Mouse (Mus musculus): ENCODE measurements at regions not wholly inside any gene's neighbourhood (a gene's known extent, or its start where the extent isn't known, plus 50 kb on each side); places are given as distances from the start of the nearest gene placed in this dataset.

- TF ChIP-seq CEBPB (IDR thresholded peaks at IDR 0.05; ENCODE audit: low read depth), result no peak
- no peak for TF ChIP-seq CTCF (IDR thresholded peaks at IDR 0.05; ENCODE audit: control insufficient read depth, insufficient read depth, insufficient read length)
- TF ChIP-seq MAX (IDR thresholded peaks at IDR 0.05), result no peak
- TF ChIP-seq USF1 (IDR thresholded peaks at IDR 0.05; ENCODE audit: low read depth), result no peak
- no peak for TF ChIP-seq MYOG (IDR thresholded peaks at IDR 0.05; ENCODE audit: control insufficient read depth, extremely low read depth, insufficient read length)
Measured at GRCm38 (mm10) chr2:114805436-114806047, 150.8 kb upstream of the Dph6 start.

Measured in C2C12 (cell line).